In the genomic region with DNA sequence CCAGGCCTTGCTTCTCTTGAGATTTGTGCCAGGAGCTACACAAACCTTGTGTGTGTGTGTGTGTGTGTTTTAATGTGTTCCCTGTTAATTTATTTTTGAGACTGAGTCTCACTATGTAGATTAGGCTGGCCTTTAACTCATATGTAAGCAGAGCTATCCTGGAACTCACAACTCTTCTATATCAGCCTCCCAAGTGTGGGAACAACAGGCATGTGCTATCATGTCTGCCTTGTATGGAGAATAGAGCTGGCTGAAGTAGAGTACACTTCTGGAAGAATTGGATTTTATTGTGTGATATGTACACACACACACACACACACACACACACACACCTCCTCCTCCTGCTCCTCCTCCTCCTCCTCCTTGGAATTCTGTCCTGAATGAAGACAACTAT, we compare ENCODE assay signal across 11 mouse cellular contexts. TPM values are rescaled to one million over a fixed set of nuclear protein-coding genes. Genes with fewer than 3 reads are reported as not detected.
A peak's percentile ranks its signal among the peaks of the same experiment; 100 is the strongest.
DNase-seq lines count a peak whose midpoint lies in the region; ATAC-seq and TF ChIP-seq lines count a peak whose summit lies in the region.
"Had no signal": no experiment of that assay in that cellular context is flagged by ENCODE, and none has a peak within 500 bp of the region (broad histone marks: within the 10 kb centered on the region; RNA-seq: fewer than 3 reads in every experiment).

No protein-coding gene starts in this region.

- no peaks in the 10 kb centered on the region for H3K27me3 ChIP-seq in midbrain, embryonic 12.5 days

- no peak overlapping the region for H3K4me2 ChIP-seq in midbrain, embryonic 12.5 days (replicated peaks)

- H3K4me1 ChIP-seq in embryonic fibroblast, embryonic 13.5 days (ENCODE audit: control insufficient read depth, insufficient read depth, low read length) = peaks cover 19% of the 10 kb centered on the region
- H3K4me1 ChIP-seq in midbrain, embryonic 12.5 days = peaks cover 14% of the 10 kb centered on the region

- H3K9ac ChIP-seq in midbrain, embryonic 12.5 days (replicated peaks) = no peak overlapping the region

- no peak for TF ChIP-seq CTCF in gastrocnemius, adult 2 months (IDR thresholded peaks at IDR 0.05)
- no peak for TF ChIP-seq CTCF in layer of hippocampus, adult 2 months (conservative IDR thresholded peaks at IDR 0.05)
- TF ChIP-seq CTCF in embryonic fibroblast, embryonic 13.5 days (IDR thresholded peaks at IDR 0.05; ENCODE audit: borderline replicate concordance, insufficient read depth, low read length) = no peak

- no peak for DNase-seq in gastrocnemius, adult 2 months
- DNase-seq in gastrocnemius, postnatal 25 days = no peak
- no peak for DNase-seq in layer of hippocampus, adult 2 months (ENCODE audit: low spot score in 2 of 2)
- DNase-seq in layer of hippocampus, adult 9-10 months (ENCODE audit: low spot score) = no peak
- DNase-seq in embryo, embryonic 10 days (ENCODE audit: low spot score) = no peak
- DNase-seq in right cerebral cortex, postnatal 14 days = no peak
- DNase-seq: adrenal gland, postnatal 36 days; cerebellum, postnatal 36 days; lung, adult 18-20 months had no signal

- TF ChIP-seq POLR2A in embryonic fibroblast, embryonic 13.5 days (IDR thresholded peaks at IDR 0.05; ENCODE audit: low read depth, low read length) = no peak

- peak overlapping the region; percentile 5; the same call in 1 of the 2 replicates for H3K27ac ChIP-seq in gastrocnemius, adult 2 months
- H3K27ac ChIP-seq in layer of hippocampus, adult 2 months = peak overlapping the region; percentile 66
- peak overlapping the region; percentile 81 for H3K27ac ChIP-seq in embryonic fibroblast, embryonic 13.5 days (ENCODE audit: insufficient read depth, low read length)
- peak overlapping the region; percentile 46 for H3K27ac ChIP-seq in midbrain, embryonic 12.5 days (replicated peaks)

- no peaks in the 10 kb centered on the region for H3K9me3 ChIP-seq in midbrain, embryonic 12.5 days

- intact Hi-C loops in gastrocnemius, adult 2 months (cut with DNase I) = no loop called here

- no peak overlapping the region for H3K4me3 ChIP-seq in gastrocnemius, adult 2 months
- no peak overlapping the region for H3K4me3 ChIP-seq in layer of hippocampus, adult 2 months
- no peak overlapping the region for H3K4me3 ChIP-seq in embryonic fibroblast, embryonic 13.5 days (ENCODE audit: insufficient read depth, low read length)
- H3K4me3 ChIP-seq in midbrain, embryonic 12.5 days = no peak overlapping the region

- no peaks in the 10 kb centered on the region for H3K36me3 ChIP-seq in midbrain, embryonic 12.5 days

- peak; percentile 56; the same call in 1 of the 2 replicates for ATAC-seq in midbrain, embryonic 12.5 days (ENCODE audit: low FRiP score, low read depth)

RNA-seq across cellular contexts. Expression of gene Sept7, which starts 39.1 kb away (rescaled TPM):
- total RNA-seq in gastrocnemius, adult 2 months (2021) = 10 to 100 TPM; 69.5 to 88.3 TPM
- total RNA-seq in gastrocnemius, postnatal 25 days (2021) = 10 to 100 TPM; 70.1 to 71.5 TPM
- total RNA-seq in layer of hippocampus, adult 2 months (2021) = 100 to 1,000 TPM; 263 to 265 TPM
- 417 and 495 TPM in 2 replicates for polyA plus RNA-seq in embryonic fibroblast, embryonic 13.5 days (2011; ENCODE audit: insufficient read length, low read depth, missing spikeins)
- polyA plus RNA-seq in midbrain, embryonic 12.5 days (2016; fragmentation: Nextera tagmentation; extraction: Ambion mirVana) = 258 and 270 TPM in 2 replicates

Comparison
In these comparisons a context has a peak if more than half of its experiments do, and no peak if none do; other contexts are left out.
1. H3K27ac ChIP-seq: peak in every context shown above with its lines; median percentile 81 in embryonic fibroblast, embryonic 13.5 days; 66 in layer of hippocampus, adult 2 months; 46 in midbrain, embryonic 12.5 days; 5 in gastrocnemius, adult 2 months.